Mouse (Mus musculus) CH12.LX (cell line): ENCODE results near the gene Cyp2f2.

Experiments
- EP300 ChIP-seq: IDR thresholded peaks from 2 replicates; pipeline ENCODE4 v1.6.1; 2011; ENCODE audit warnings: low read length, improper control_type of control experiment
- IRF4 ChIP-seq: IDR thresholded peaks from 2 replicates; pipeline ENCODE4 v1.6.1; 2014; ENCODE audit warnings: low read depth, mild to moderate bottlenecking, inconsistent platforms, low read length, improper control_type of control experiment
- POLR2A ChIP-seq: IDR thresholded peaks from 2 replicates; pipeline ENCODE4 v1.6.1; 2011; ENCODE audit warnings: low read depth, mild to moderate bottlenecking, improper control_type of control experiment, low read length
- USF2 ChIP-seq: conservative IDR thresholded peaks from 2 replicates; pipeline ENCODE4 v1.6.1; 2011; ENCODE audit warnings: low read depth, low read length, improper control_type of control experiment

DNA sequence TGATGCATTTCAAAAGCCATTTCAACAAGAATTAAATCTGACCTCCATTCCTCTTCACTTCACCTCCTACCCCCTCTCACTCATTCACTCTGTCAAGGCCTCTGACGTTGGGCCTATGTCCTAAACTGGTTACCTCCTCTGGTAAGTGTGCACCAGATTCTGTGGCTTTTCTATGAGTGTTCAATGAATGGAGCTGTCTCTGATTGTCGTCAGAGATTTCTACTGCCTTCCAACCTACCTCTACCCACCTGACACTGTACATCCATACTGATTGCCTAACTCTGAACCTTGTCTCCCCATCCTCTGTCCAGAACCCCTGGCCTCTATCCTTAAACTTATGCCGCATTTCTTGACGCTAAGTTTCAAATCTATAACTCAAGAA lies 58.2 kb downstream of the Cyp2f2 start:
- no peak for TF ChIP-seq EP300
- TF ChIP-seq USF2: no peak
- TF ChIP-seq IRF4: no peak
- no peak for TF ChIP-seq POLR2A
